Mouse (Mus musculus): ENCODE data around the gene Prss40.
"Not testable (repeated sequence)": the region's sequence is repeated elsewhere in the genome, so short reads cannot be mapped to it uniquely, and the experiment has no call there.

The Prss40 gene

GRCm38 (mm10) chr1:34535043-34535698, 25.6 kb downstream of the Prss40 start, which contains the start of gene Cfc1:
Gene Cfc1, plus strand, starts transcription at chr1:34535648.
- not testable (repeated sequence) for DNase-seq (ENCODE audit: low spot score in 2 of 2)

- DNase-seq (ENCODE audit: low spot score in 2 of 2), result not testable (repeated sequence)
Observed at GRCm38 (mm10) chr1:34534574-34534973, 26.2 kb downstream of the Prss40 start.

GRCm38 (mm10) chr1:34523647-34524046, 37.1 kb downstream of the Prss40 start:
- no peak for DNase-seq (ENCODE audit: low spot score in 2 of 2)

GRCm38 (mm10) chr1:34522850-34523244, 37.9 kb downstream of the Prss40 start:
- no peak for DNase-seq (ENCODE audit: low spot score in 2 of 2)

GRCm38 (mm10) chr1:34522205-34522849, 38.4 kb downstream of the Prss40 start:
- no peak for DNase-seq (ENCODE audit: low spot score in 2 of 2)

- DNase-seq (ENCODE audit: low spot score in 2 of 2), result no peak
Observed at GRCm38 (mm10) chr1:34518259-34518658, 42.5 kb downstream of the Prss40 start.

- DNase-seq (ENCODE audit: low spot score in 2 of 2), result not testable (repeated sequence)
Observed at GRCm38 (mm10) chr1:34517797-34518196, 42.9 kb downstream of the Prss40 start.

- DNase-seq (ENCODE audit: low spot score in 2 of 2), result not testable (repeated sequence)
Observed at GRCm38 (mm10) chr1:34517297-34517696, 43.4 kb downstream of the Prss40 start.

- no peak for DNase-seq (ENCODE audit: low spot score in 2 of 2)
Observed at GRCm38 (mm10) chr1:34516595-34516994, 44.1 kb downstream of the Prss40 start.

- DNase-seq (ENCODE audit: low spot score in 2 of 2), result no peak
Observed at GRCm38 (mm10) chr1:34513068-34513467, 47.7 kb downstream of the Prss40 start.

GRCm38 (mm10) chr1:34511027-34511426, 49.7 kb downstream of the Prss40 start:
- DNase-seq (ENCODE audit: low spot score in 2 of 2), result no peak

GRCm38 (mm10) chr1:34510575-34510981, 50.2 kb downstream of the Prss40 start:
- DNase-seq (ENCODE audit: low spot score in 2 of 2), result no peak

GRCm38 (mm10) chr1:34507986-34508385, 52.8 kb downstream of the Prss40 start:
- DNase-seq (ENCODE audit: low spot score in 2 of 2), result no peak

- DNase-seq (ENCODE audit: low spot score in 2 of 2), result no peak
Observed at GRCm38 (mm10) chr1:34505970-34506551, 54.7 kb downstream of the Prss40 start.

- DNase-seq (ENCODE audit: low spot score in 2 of 2), result no peak
Observed at GRCm38 (mm10) chr1:34505307-34505706, 55.4 kb downstream of the Prss40 start.

- DNase-seq (ENCODE audit: low spot score in 2 of 2), result no peak
Observed at GRCm38 (mm10) chr1:34502991-34503390, 57.8 kb downstream of the Prss40 start.
